In the genomic region with DNA sequence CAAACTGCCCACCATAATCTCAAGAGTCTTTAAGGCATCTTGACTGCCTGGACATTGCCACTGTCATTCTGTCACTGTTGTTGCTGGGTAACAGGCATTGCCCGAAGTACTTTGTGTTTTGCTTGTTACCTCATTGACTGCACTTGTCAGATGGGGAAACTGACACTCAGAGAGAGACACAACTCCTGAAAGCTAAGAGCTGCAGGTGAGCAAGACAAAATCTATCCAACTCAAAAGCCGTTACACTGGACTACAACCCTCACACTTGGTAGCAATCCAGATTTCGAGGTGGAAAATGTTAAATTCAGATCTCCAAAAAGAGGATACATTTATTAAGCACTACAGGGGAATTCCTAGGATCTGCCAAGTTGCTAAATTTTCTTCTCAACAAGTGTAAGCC, we compare ENCODE assay signal across 7 mouse cellular contexts. TPM values are rescaled to one million over a fixed set of nuclear protein-coding genes. Genes with fewer than 3 reads are reported as not detected.
DNase-seq lines count a peak whose midpoint lies in the region; ATAC-seq lines count a peak whose summit lies in the region.

No protein-coding gene starts in this region.

- no peak for ATAC-seq in hindbrain, embryonic 11.5 days (ENCODE audit: low FRiP score)
- no peak for ATAC-seq in megakaryocyte, adult 5-6 weeks (ENCODE audit: poor library complexity, severe bottlenecking)
- no peak for ATAC-seq in limb, embryonic 13.5 days (ENCODE audit: low FRiP score, low read depth)
- no peak for ATAC-seq in stomach, embryonic 14.5 days (ENCODE audit: insufficient number of reproducible peaks, insufficient read depth, low FRiP score, low read depth)

- H3K9ac ChIP-seq in hindbrain, embryonic 11.5 days (ENCODE audit: low read depth, low read length): no peak overlapping the region
- no peak overlapping the region for H3K9ac ChIP-seq in limb, embryonic 13.5 days
- H3K9ac ChIP-seq in stomach, embryonic 14.5 days (replicated peaks; ENCODE audit: low read depth, low read length): no peak overlapping the region

- H3K9me3 ChIP-seq in hindbrain, embryonic 10.5 days: no peaks in the 10 kb centered on the region
- no peaks in the 10 kb centered on the region for H3K9me3 ChIP-seq in hindbrain, embryonic 11.5 days (ENCODE audit: control insufficient read depth, low read length)
- no peaks in the 10 kb centered on the region for H3K9me3 ChIP-seq in megakaryocyte, embryonic 14.5 days
- H3K9me3 ChIP-seq in limb, embryonic 13.5 days: no peaks in the 10 kb centered on the region
- no peaks in the 10 kb centered on the region for H3K9me3 ChIP-seq in stomach, embryonic 14.5 days (ENCODE audit: control insufficient read depth, low read depth, low read length)

- H3K27ac ChIP-seq in hindbrain, embryonic 10.5 days: no peak overlapping the region; the same call in 1 of the 2 replicates
- H3K27ac ChIP-seq in hindbrain, embryonic 11.5 days (ENCODE audit: low read depth, low read length): no peak overlapping the region
- H3K27ac ChIP-seq in limb, embryonic 13.5 days: no peak overlapping the region
- H3K27ac ChIP-seq in stomach, embryonic 14.5 days (ENCODE audit: low read length): no peak overlapping the region

- H3K4me3 ChIP-seq in hindbrain, embryonic 10.5 days: peak overlapping the region; percentile 66; the same call in 1 of the 2 replicates
- no peak overlapping the region for H3K4me3 ChIP-seq in hindbrain, embryonic 11.5 days (ENCODE audit: low read depth, low read length)
- peak overlapping the region; percentile 96 for H3K4me3 ChIP-seq in megakaryocyte, embryonic 14.5 days (replicated peaks)
- 0 out of 2 replicates have a peak overlapping the region, but pooled peaks have one; percentile 63 for H3K4me3 ChIP-seq in limb, embryonic 13.5 days
- H3K4me3 ChIP-seq in stomach, embryonic 14.5 days (ENCODE audit: low read depth, low read length): no peak overlapping the region

- H3K27me3 ChIP-seq in hindbrain, embryonic 10.5 days (ENCODE audit: insufficient read depth, poor library complexity, severe bottlenecking): no peaks in the 10 kb centered on the region
- H3K27me3 ChIP-seq in hindbrain, embryonic 11.5 days (ENCODE audit: control insufficient read depth, insufficient read depth, low read length): no peaks in the 10 kb centered on the region
- H3K27me3 ChIP-seq in megakaryocyte, embryonic 14.5 days (replicated peaks): peaks cover 5% of the 10 kb centered on the region
- H3K27me3 ChIP-seq in limb, embryonic 13.5 days: no peaks in the 10 kb centered on the region
- H3K27me3 ChIP-seq in stomach, embryonic 14.5 days (ENCODE audit: control insufficient read depth, insufficient read depth, low read length): no peaks in the 10 kb centered on the region

- no peak overlapping the region for H3K4me2 ChIP-seq in hindbrain, embryonic 11.5 days (replicated peaks; ENCODE audit: low read depth, low read length)
- H3K4me2 ChIP-seq in limb, embryonic 13.5 days (replicated peaks): peak overlapping the region; percentile 72; the same call in 1 of the 2 replicates
- peak overlapping the region; percentile 69 for H3K4me2 ChIP-seq in stomach, embryonic 14.5 days (replicated peaks; ENCODE audit: low read depth, low read length)

- H3K4me1 ChIP-seq in hindbrain, embryonic 10.5 days (replicated peaks): peaks cover 14% of the 10 kb centered on the region
- no peaks in the 10 kb centered on the region for H3K4me1 ChIP-seq in hindbrain, embryonic 11.5 days (replicated peaks; ENCODE audit: control insufficient read depth, insufficient read depth, low read length)
- peaks cover 47% of the 10 kb centered on the region for H3K4me1 ChIP-seq in megakaryocyte, embryonic 14.5 days
- peaks cover 10% of the 10 kb centered on the region for H3K4me1 ChIP-seq in limb, embryonic 13.5 days
- peaks cover 5% of the 10 kb centered on the region; the same call in 1 of the 2 replicates for H3K4me1 ChIP-seq in stomach, embryonic 14.5 days (ENCODE audit: control insufficient read depth, insufficient read depth, low read length)

- no peaks in the 10 kb centered on the region for H3K36me3 ChIP-seq in hindbrain, embryonic 10.5 days
- H3K36me3 ChIP-seq in hindbrain, embryonic 11.5 days (ENCODE audit: control insufficient read depth, insufficient read depth, low read length): no peaks in the 10 kb centered on the region
- H3K36me3 ChIP-seq in megakaryocyte, embryonic 14.5 days (replicated peaks; ENCODE audit: low read length): peaks cover 24% of the 10 kb centered on the region
- no peaks in the 10 kb centered on the region for H3K36me3 ChIP-seq in limb, embryonic 13.5 days
- H3K36me3 ChIP-seq in stomach, embryonic 14.5 days (ENCODE audit: control insufficient read depth, insufficient read depth, low read length): no peaks in the 10 kb centered on the region

- 70% methylated on average over 3 of the region's 3 CpGs for WGBS in hindbrain, embryonic 10.5 days
- WGBS in hindbrain, embryonic 11.5 days: 78% methylated on average over 3 of the region's 3 CpGs
- 74% methylated on average over 3 of the region's 3 CpGs for WGBS in limb, embryonic 13.5 days
- 77% methylated on average over 3 of the region's 3 CpGs for WGBS in stomach, embryonic 14.5 days

- no peak for DNase-seq in hindbrain, embryonic 10.5 days (ENCODE audit: low spot score)
- no peak for DNase-seq in hindbrain, embryonic 11.5 days (ENCODE audit: low spot score)
- no peak for DNase-seq in spleen, postnatal 14 days (ENCODE audit: low spot score in 2 of 2)

RNA-seq across cellular contexts. Expression of a gene that starts 0.6 kb away (rescaled TPM):
- polyA plus RNA-seq in hindbrain, embryonic 10.5 days (2016; fragmentation: Nextera tagmentation; extraction: Ambion mirVana): 12.9 and 14.3 TPM in 2 replicates
- polyA plus RNA-seq in hindbrain, embryonic 11.5 days (2014; fragmentation: Nextera tagmentation; extraction: Ambion mirVana): 16.9 and 17.0 TPM in 2 replicates
- 5.1 and 11.2 TPM in 2 replicates for polyA plus RNA-seq in megakaryocyte, embryonic 14.5 days (2012; ENCODE audit: insufficient read depth, low replicate concordance)
- 12.5 and 15.8 TPM in 2 replicates for total RNA-seq in megakaryocyte, adult 5-6 weeks (2015)
- 9.9 and 10.5 TPM in 2 replicates for total RNA-seq in megakaryocyte, adult 5-6 weeks (2017)
- polyA plus RNA-seq in limb, embryonic 13.5 days (2015; fragmentation: Nextera tagmentation; extraction: Ambion mirVana): 18.6 and 19.1 TPM in 2 replicates
- 30.7 and 32.9 TPM in 2 replicates for polyA plus RNA-seq in stomach, embryonic 14.5 days (2014; fragmentation: Nextera tagmentation; extraction: Ambion mirVana)

Comparison
In these comparisons a context has a peak if more than half of its experiments do, and no peak if none do; other contexts are left out.
1. H3K4me3 ChIP-seq: peak in hindbrain, embryonic 10.5 days (single experiment), megakaryocyte, embryonic 14.5 days (single experiment) and limb, embryonic 13.5 days (single experiment); none in hindbrain, embryonic 11.5 days (single experiment) and stomach, embryonic 14.5 days (single experiment).